Mouse (Mus musculus): Measurements from ENCODE around the gene Med25. TPM values are rescaled to one million over a fixed set of nuclear protein-coding genes. Genes with fewer than 3 reads are reported as not detected.

Gene Med25
- polyA plus RNA-seq, 1 experiment from 2014 or later = 60.0 TPM

- Histone ChIP-seq H3K36me3 (ENCODE audit: control insufficient read depth, insufficient read depth) (peaks cover 52% of the 10 kb centered on the region), H3K9me3 (ENCODE audit: control insufficient read depth) (no peaks in the 10 kb centered on the region), H3K4me1 (replicated peaks; ENCODE audit: control insufficient read depth, insufficient read depth, low read length) (no peaks in the 10 kb centered on the region), H3K9ac (ENCODE audit: low read depth, low read length) (0 out of 2 replicates have a peak overlapping the region, but pooled peaks have one; percentile 7), H3K4me2 (replicated peaks; ENCODE audit: low read depth) (no peak overlapping the region), H3K27me3 (replicated peaks; ENCODE audit: control insufficient read depth, insufficient read depth, low read length) (no peaks in the 10 kb centered on the region), H3K4me3 (ENCODE audit: low read depth, low read length) (no peak overlapping the region), H3K27ac (ENCODE audit: low read depth, low read length) (no peak overlapping the region)
- no peak for ATAC-seq
- 88% methylated on average over 5 of the region's 5 CpGs for WGBS
- TF ChIP-seq CTCF (IDR thresholded peaks at IDR 0.05; ENCODE audit: low read depth) = no peak
Measured at GRCm38 (mm10) chr7:44919127-44919526, 26.6 kb upstream of the Med25 start.

- WGBS = 57% methylated on average over 3 of the region's 3 CpGs
- no peak for TF ChIP-seq CTCF (IDR thresholded peaks at IDR 0.05; ENCODE audit: low read depth)
- no peak overlapping the region for H3K4me3 ChIP-seq (ENCODE audit: low read depth, low read length)
- peaks cover 51% of the 10 kb centered on the region for H3K36me3 ChIP-seq (ENCODE audit: control insufficient read depth, insufficient read depth)
- H3K27me3 ChIP-seq (replicated peaks; ENCODE audit: control insufficient read depth, insufficient read depth, low read length) = no peaks in the 10 kb centered on the region
- no peak overlapping the region for H3K9ac ChIP-seq (ENCODE audit: low read depth, low read length)
- H3K4me2 ChIP-seq (replicated peaks; ENCODE audit: low read depth) = no peak overlapping the region
- H3K27ac ChIP-seq (ENCODE audit: low read depth, low read length) = no peak overlapping the region
- no peaks in the 10 kb centered on the region for H3K9me3 ChIP-seq (ENCODE audit: control insufficient read depth)
- ATAC-seq = no peak
- H3K4me1 ChIP-seq (replicated peaks; ENCODE audit: control insufficient read depth, insufficient read depth, low read length) = no peaks in the 10 kb centered on the region
Measured at GRCm38 (mm10) chr7:44918219-44918618, 25.7 kb upstream of the Med25 start.

- no peak overlapping the region for H3K9ac ChIP-seq (ENCODE audit: low read depth, low read length)
- no peak for TF ChIP-seq CTCF (IDR thresholded peaks at IDR 0.05; ENCODE audit: low read depth)
- H3K27me3 ChIP-seq (replicated peaks; ENCODE audit: control insufficient read depth, insufficient read depth, low read length) = no peaks in the 10 kb centered on the region
- no peak overlapping the region for H3K27ac ChIP-seq (ENCODE audit: low read depth, low read length)
- H3K36me3 ChIP-seq (ENCODE audit: control insufficient read depth, insufficient read depth) = peaks cover 52% of the 10 kb centered on the region
- H3K4me2 ChIP-seq (replicated peaks; ENCODE audit: low read depth) = no peak overlapping the region
- H3K4me1 ChIP-seq (replicated peaks; ENCODE audit: control insufficient read depth, insufficient read depth, low read length) = no peaks in the 10 kb centered on the region
- WGBS = 88% methylated on average over 4 of the region's 4 CpGs
- H3K9me3 ChIP-seq (ENCODE audit: control insufficient read depth) = no peaks in the 10 kb centered on the region
- no peak overlapping the region for H3K4me3 ChIP-seq (ENCODE audit: low read depth, low read length)
- no peak for ATAC-seq
Measured at GRCm38 (mm10) chr7:44916881-44917280, 24.4 kb upstream of the Med25 start.

- H3K27ac ChIP-seq (ENCODE audit: low read depth, low read length) = no peak overlapping the region
- WGBS = 86% methylated on average over 6 of the region's 6 CpGs
- H3K4me2 ChIP-seq (replicated peaks; ENCODE audit: low read depth) = no peak overlapping the region
- no peaks in the 10 kb centered on the region for H3K4me1 ChIP-seq (replicated peaks; ENCODE audit: control insufficient read depth, insufficient read depth, low read length)
- no peaks in the 10 kb centered on the region for H3K27me3 ChIP-seq (replicated peaks; ENCODE audit: control insufficient read depth, insufficient read depth, low read length)
- no peak for ATAC-seq
- no peaks in the 10 kb centered on the region for H3K9me3 ChIP-seq (ENCODE audit: control insufficient read depth)
- no peak for TF ChIP-seq CTCF (IDR thresholded peaks at IDR 0.05; ENCODE audit: low read depth)
- no peak overlapping the region for H3K4me3 ChIP-seq (ENCODE audit: low read depth, low read length)
- peaks cover 53% of the 10 kb centered on the region for H3K36me3 ChIP-seq (ENCODE audit: control insufficient read depth, insufficient read depth)
- H3K9ac ChIP-seq (ENCODE audit: low read depth, low read length) = no peak overlapping the region
Measured at GRCm38 (mm10) chr7:44916191-44916590, 23.7 kb upstream of the Med25 start.

GRCm38 (mm10) chr7:44915314-44915713 lies 22.8 kb upstream of the Med25 start:
- no peak for ATAC-seq
- Histone ChIP-seq H3K36me3 (ENCODE audit: control insufficient read depth, insufficient read depth) (peaks cover 59% of the 10 kb centered on the region), H3K4me1 (replicated peaks; ENCODE audit: control insufficient read depth, insufficient read depth, low read length) (no peaks in the 10 kb centered on the region), H3K9me3 (ENCODE audit: control insufficient read depth) (no peaks in the 10 kb centered on the region), H3K4me3 (ENCODE audit: low read depth, low read length) (no peak overlapping the region), H3K9ac (ENCODE audit: low read depth, low read length) (no peak overlapping the region), H3K27ac (ENCODE audit: low read depth, low read length) (no peak overlapping the region), H3K27me3 (replicated peaks; ENCODE audit: control insufficient read depth, insufficient read depth, low read length) (no peaks in the 10 kb centered on the region), H3K4me2 (replicated peaks; ENCODE audit: low read depth) (no peak overlapping the region)
- WGBS = 92% methylated on average over 9 of the region's 9 CpGs
- TF ChIP-seq CTCF (IDR thresholded peaks at IDR 0.05; ENCODE audit: low read depth) = no peak

- 93% methylated on average over 2 of the region's 2 CpGs for WGBS
- Histone ChIP-seq H3K9ac (ENCODE audit: low read depth, low read length) (no peak overlapping the region), H3K4me2 (replicated peaks; ENCODE audit: low read depth) (no peak overlapping the region), H3K4me3 (ENCODE audit: low read depth, low read length) (no peak overlapping the region), H3K27ac (ENCODE audit: low read depth, low read length) (no peak overlapping the region), H3K4me1 (replicated peaks; ENCODE audit: control insufficient read depth, insufficient read depth, low read length) (no peaks in the 10 kb centered on the region), H3K9me3 (ENCODE audit: control insufficient read depth) (no peaks in the 10 kb centered on the region), H3K27me3 (replicated peaks; ENCODE audit: control insufficient read depth, insufficient read depth, low read length) (no peaks in the 10 kb centered on the region), H3K36me3 (ENCODE audit: control insufficient read depth, insufficient read depth) (peaks cover 62% of the 10 kb centered on the region)
- no peak for TF ChIP-seq CTCF (IDR thresholded peaks at IDR 0.05; ENCODE audit: low read depth)
- no peak for ATAC-seq
Measured at GRCm38 (mm10) chr7:44914396-44914795, 21.9 kb upstream of the Med25 start.
